Mouse (Mus musculus) erythroid progenitor cell, adult 5-6 weeks (primary cell): ENCODE data around the gene Clmn. TPM values are rescaled to one million over a fixed set of nuclear protein-coding genes. Genes with fewer than 3 reads are reported as not detected.

ENCODE experiments used
- ATAC-seq: replicated peaks from 2 replicates; pipeline ENCODE4 v1.8.0; 2016; ENCODE audit warnings: moderate number of reproducible peaks, mild to moderate bottlenecking, moderate TSS enrichment, inconsistent platforms; ENCODE audit not compliant: poor library complexity, low FRiP score, severe bottlenecking
- total RNA-seq, 2 experiments: library from RNA; stranded (forward) in 1 of 2; stranded (reverse) in 1 of 2; fragments of 150-400 nt in 1 of 2; fragments of 186-747, 209-891 nt in 1 of 2; gene quantifications; 2 replicates each; pipeline versions ENCODE4 v1.2.3 to v1.2.4; 2015 to 2017; ENCODE audit warnings: low replicate concordance in 2 of 2

Gene Clmn
- total RNA-seq, 2 experiments from 2014 or later, result not detected

DNA sequence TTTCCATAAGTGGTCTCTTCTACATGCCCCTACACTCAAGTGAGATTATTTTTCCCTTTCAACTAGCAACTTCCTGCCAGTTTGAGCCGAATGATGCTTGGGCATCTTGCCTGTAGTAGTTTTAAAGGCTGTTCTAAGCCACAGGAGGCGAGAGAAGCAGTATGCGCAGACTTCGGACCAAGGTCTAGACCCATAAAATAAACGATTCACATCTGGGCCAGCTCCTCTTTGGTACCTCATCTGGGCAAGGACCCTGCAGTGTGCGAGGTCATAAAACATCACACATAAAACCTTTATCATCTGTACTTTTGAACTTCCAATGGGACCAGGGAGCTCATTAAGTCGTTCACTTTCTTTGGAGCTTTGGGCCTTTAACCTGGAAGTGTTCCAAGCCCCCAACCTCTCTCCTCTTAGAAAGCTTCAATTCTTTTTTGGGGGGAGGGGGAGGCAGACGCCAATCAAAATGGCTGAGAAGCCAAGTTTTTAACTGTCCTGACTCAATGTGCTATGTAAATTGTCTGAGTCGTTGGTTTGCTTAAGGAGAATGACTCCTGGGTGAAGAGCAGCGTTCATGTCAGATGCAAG lies 95.6 kb downstream of the Clmn start:
- ATAC-seq, result no peak

GRCm38 (mm10) chr12:104767183-104767582 lies 97.7 kb downstream of the Clmn start:
- ATAC-seq, result 0 out of 2 replicates have a peak, but pooled peaks have one; percentile 35

GRCm38 (mm10) chr12:104765761-104766160 lies 99.1 kb downstream of the Clmn start:
- ATAC-seq, result no peak

- no peak for ATAC-seq
Observed at GRCm38 (mm10) chr12:104765116-104765515, 99.8 kb downstream of the Clmn start.

DNA sequence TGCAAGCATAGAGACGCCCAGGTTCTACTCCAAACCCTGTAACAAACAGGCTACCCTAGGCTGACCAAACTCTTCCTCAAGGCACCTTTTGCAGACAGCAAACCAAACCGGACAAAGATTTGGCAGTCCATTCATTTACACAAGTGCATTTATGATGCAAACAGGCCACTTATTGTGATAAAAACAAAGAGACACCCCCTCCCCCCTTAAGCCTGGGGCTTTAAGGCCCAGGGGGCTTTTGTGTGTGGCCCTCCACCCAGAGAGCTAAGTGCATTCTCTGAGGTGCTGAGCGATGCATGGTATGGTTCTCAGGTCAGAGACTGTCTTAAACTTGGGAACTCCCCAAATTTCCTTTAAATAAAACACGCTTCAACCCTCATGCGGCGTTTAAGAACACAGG lies 101.0 kb downstream of the Clmn start:
- ATAC-seq, result no peak

DNA sequence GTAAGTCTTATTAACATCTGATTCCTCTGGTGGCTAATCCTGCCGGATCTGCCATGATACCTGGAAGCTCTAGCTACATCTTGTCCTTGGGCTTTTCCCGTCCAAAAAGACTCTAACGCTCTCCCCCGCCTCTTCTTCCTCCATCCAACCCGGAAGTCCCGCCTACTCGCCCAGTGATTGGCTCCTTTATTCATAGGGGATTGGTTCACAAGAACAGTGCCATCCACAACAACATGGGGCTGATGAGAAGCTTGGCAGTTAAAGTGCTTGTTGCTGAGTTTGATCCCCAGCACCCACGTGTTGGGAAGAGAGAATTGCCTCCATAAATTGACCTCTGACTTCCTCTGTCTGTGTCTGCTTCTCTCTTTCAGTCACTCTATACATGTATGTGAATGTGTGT lies 103.5 kb downstream of the Clmn start:
- ATAC-seq, result no peak

DNA sequence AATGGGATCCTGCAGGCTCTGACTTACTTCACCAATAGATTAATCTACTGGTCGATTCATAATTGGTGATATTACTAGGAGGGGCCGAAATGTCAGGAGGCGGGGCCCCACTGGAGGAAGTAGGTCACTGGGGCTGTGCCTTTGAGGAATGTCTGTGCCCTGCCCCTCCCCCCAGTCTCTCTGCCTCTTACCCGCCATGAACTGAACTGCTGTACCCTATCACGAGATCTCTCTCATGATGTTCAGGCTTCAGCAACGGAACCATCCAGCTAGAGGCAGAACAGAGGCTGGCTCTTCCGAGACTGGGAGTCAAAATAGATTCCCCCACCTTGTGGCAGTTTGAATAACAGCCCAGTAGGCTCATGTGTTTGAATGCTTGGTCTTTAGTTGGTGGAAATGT lies 106.8 kb downstream of the Clmn start:
- ATAC-seq, result no peak

DNA sequence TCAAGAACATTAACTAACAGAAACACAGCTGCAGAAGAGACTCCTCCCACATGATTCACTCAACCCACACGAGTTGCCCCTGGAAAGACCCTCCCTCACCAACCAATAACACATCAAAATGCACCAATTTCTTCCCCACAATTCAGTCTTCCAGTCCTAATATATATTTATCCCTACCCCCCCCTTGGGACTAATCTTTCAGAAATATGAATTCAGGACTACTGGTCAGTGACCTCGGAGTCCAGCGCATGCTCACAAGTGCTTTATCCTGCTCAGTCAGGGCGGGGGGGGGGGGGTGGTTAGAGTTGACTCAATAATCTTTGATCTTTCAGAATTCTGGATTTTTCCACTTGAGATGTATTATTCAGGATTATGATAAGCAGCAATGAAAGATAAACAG lies 111.2 kb downstream of the Clmn start:
- no peak for ATAC-seq

GRCm38 (mm10) chr12:104751814-104752765 lies 112.8 kb downstream of the Clmn start, which contains the start of gene Dicer1:
Gene Dicer1, minus strand, starts transcription at chr12:104751952.
- peak; percentile 89 for ATAC-seq

DNA sequence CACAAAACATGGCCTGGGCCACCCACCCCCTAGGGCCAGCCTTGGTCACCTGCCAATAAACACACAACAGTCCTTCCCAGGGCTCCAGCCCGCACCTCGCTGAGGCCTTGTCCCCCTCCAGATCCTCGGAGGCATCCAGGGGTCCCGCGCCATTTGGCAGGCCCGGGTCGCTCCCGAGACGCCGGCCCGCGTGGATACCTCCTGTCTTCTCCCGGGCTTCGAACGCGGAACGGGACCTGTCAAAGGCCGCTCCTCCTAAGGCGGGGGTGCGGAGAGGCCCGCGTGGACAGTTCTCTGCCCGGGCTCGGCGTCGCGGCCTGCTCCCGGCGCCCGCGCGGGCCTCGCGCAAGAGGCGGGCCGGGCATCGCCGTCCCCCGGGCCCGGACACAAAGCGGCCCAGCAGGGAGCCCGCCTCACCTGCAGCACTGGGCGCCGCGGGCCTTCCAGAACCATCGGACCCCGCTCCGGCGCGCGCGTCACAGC lies 113.5 kb downstream of the Clmn start:
- peak; percentile 31; the same call in 1 of the 2 replicates for ATAC-seq

DNA sequence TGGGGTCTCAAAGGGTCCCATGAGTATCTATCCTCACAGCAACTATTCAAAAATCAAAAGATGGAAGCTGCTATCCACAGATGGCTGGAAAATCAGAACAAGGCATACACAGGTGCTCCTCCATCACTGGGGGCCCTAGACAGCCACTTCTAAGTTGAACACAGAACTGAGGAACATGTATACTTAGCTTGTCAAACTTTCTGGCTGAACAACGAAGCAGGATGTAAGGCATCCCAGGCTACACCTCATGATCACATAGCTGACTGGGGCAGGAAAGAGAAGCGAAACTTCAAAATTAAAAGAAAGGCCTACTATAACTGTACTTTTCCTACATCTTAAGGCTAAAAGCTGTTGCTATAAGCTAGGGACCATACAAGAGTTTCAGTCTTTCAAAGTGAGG lies 115.9 kb downstream of the Clmn start:
- ATAC-seq, result no peak

DNA sequence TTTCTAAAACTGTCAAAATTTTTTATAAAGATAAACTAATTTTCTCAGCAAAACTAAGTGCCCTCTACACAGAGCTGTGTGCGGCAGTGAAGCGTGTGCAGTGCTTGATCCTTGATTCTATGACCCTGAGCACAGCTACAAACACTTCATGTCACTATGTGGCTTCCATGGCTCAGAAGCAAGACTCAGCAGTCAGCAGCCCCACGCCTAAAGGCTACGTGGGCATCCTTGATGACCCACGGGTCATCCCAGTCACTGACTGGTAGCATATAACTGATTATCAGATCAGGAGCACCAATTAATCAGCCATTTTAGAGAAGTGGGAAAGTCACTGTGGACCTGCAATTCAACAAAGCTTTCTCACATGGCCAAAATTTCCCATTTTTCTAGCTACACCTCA lies 117.6 kb downstream of the Clmn start:
- ATAC-seq, result no peak

DNA sequence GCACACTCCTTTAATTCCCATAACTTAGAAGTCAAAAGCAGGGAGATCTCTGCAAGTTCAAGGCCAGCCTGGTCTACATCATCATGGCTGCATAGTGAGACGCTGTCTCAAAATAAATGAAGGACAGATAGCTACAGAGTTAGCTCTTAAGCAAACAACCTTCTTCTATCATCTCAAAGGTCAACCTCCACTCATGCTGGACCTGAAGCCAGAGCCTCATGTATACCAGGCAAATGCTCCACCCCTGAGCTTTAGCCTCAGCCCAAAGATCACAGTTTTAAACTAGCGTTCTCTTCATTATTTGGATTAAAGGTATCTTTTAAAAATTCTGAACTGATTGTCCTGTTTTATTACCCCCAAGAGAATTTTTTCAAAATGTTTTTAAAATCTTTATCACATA lies 118.3 kb downstream of the Clmn start:
- ATAC-seq, result no peak

GRCm38 (mm10) chr12:104743687-104744086 lies 121.2 kb downstream of the Clmn start:
- no peak for ATAC-seq

DNA sequence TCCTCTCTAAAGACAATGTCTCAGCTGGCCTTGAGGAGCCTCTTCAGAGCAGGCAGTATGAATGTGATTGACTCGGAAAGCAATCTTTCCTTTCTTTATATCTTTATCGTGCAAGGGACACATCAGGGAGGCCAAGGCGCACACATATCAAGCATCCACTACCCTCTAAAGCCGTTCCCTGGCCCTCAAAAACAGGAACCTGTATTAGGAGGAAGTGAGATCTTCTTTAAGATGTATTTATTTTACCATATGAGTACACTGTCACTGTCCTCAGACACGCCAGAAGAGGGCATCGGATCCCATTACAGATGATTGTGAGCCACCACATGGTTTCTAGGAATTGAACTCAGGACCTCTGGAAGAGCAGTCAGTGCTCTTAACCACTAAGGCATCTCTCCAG lies 122.6 kb downstream of the Clmn start:
- no peak for ATAC-seq

- ATAC-seq, result no peak
Observed at GRCm38 (mm10) chr12:104740841-104741787, 123.8 kb downstream of the Clmn start.

- no peak for ATAC-seq
Observed at GRCm38 (mm10) chr12:104738931-104739330, 125.9 kb downstream of the Clmn start.

- no peak for ATAC-seq
Observed at GRCm38 (mm10) chr12:104738446-104738845, 126.4 kb downstream of the Clmn start.

- ATAC-seq, result no peak
Observed at GRCm38 (mm10) chr12:104737666-104738065, 127.2 kb downstream of the Clmn start.

GRCm38 (mm10) chr12:104735993-104736395 lies 128.9 kb downstream of the Clmn start:
- ATAC-seq, result no peak
